Mouse (Mus musculus) lung, embryonic 14.5 days (tissue): ENCODE results near the gene Evl. TPM values are rescaled to one million over a fixed set of nuclear protein-coding genes. Genes with fewer than 3 reads are reported as not detected.
A peak's percentile ranks its signal among the peaks of the same experiment; 100 is the strongest.

Source experiments
- ATAC-seq: fragments of 200-750 bp; cut with Nextera tagmentation; 2 replicates; pipeline ENCODE4 v1.8.0; 2017; ENCODE audit warnings: mild to moderate bottlenecking, moderate TSS enrichment, moderate library complexity; ENCODE audit not compliant: insufficient read depth
- DNase-seq: peaks from one replicate; pipeline ENCODE4 v3.0.0-alpha.2; 2015
- H3K27ac ChIP-seq: fragments of 300-500 bp; sonication (generic); 2 replicates; pipeline ENCODE4 v1.5.1; 2014; ENCODE audit warnings: low read depth, mild to moderate bottlenecking, moderate library complexity
- H3K27me3 ChIP-seq: fragments of 300-500 bp; sonication (generic); 2 replicates; pipeline ENCODE4 v1.6.1; 2014; ENCODE audit warnings: low read length, control low read depth; ENCODE audit not compliant: insufficient read depth
- H3K36me3 ChIP-seq: fragments of 300-500 bp; sonication (generic); 2 replicates; pipeline ENCODE4 v1.6.1; 2014; ENCODE audit warnings: control low read depth; ENCODE audit not compliant: insufficient read depth
- H3K4me1 ChIP-seq: fragments of 300-500 bp; sonication (generic); 2 replicates; pipeline ENCODE4 v1.6.1; 2014; ENCODE audit warnings: antibody characterized with exemption, control low read depth; ENCODE audit not compliant: insufficient read depth
- H3K4me2 ChIP-seq: fragments of 300-500 bp; sonication (generic); 2 replicates; pipeline ENCODE4 v1.6.1; 2014; ENCODE audit warnings: mild to moderate bottlenecking
- H3K4me3 ChIP-seq: fragments of 300-500 bp; sonication (generic); 2 replicates; pipeline ENCODE4 v1.5.1; 2014; ENCODE audit warnings: low read depth, low read length
- H3K9ac ChIP-seq: fragments of 300-500 bp; sonication (generic); 2 replicates; pipeline ENCODE4 v1.6.1; 2014
- H3K9me3 ChIP-seq: fragments of 300-500 bp; sonication (generic); 2 replicates; pipeline ENCODE4 v1.6.1; 2016; ENCODE audit warnings: low read depth, low read length, control low read depth
- CTCF ChIP-seq: IDR thresholded peaks from 2 replicates; pipeline ENCODE4 v1.5.1; 2016; ENCODE audit warnings: antibody characterized with exemption, low read depth
- WGBS: fragments of 180-500 bp; shearing (Covaris S2); extraction: QIAGEN DNeasy Blood & Tissue Kit; methylation state at CpG from one replicate; pipeline ENCODE4 v1.1.7; 2014; 5-methylcytosine and 5-hydroxymethylcytosine counted together
- polyA plus RNA-seq: library from polyadenylated mRNA; unstranded; fragments of >200 nt; fragmentation: Nextera tagmentation; extraction: Ambion mirVana; gene quantifications from 2 replicates; pipeline ENCODE4 v1.2.1, GENCODE M21; 2014

The Evl gene
- polyA plus RNA-seq, 1 experiment from 2014 or later = 88.7 TPM

- DNase-seq (peak; percentile 19), ATAC-seq (no peak)
- WGBS = 69% methylated on average over 6 of the region's 6 CpGs
Measured at GRCm38 (mm10) chr12:108630741-108631688, 76.5 kb downstream of the Evl start.

GRCm38 (mm10) chr12:108632501-108632900 is 78.0 kb downstream of the Evl start:
- Histone ChIP-seq H3K9me3 (no peaks in the 10 kb centered on the region), H3K27ac (no peak overlapping the region), H3K4me1 (no peaks in the 10 kb centered on the region), H3K4me2 (no peak overlapping the region), H3K9ac (no peak overlapping the region), H3K27me3 (no peaks in the 10 kb centered on the region), H3K36me3 (no peaks in the 10 kb centered on the region), H3K4me3 (no peak overlapping the region)
- TF ChIP-seq CTCF = no peak
- no peak for DNase-seq
- ATAC-seq = no peak

More at GRCm38 (mm10) chr12:108630741-108631688, 76.5 kb downstream of the Evl start:
- no peaks in the 10 kb centered on the region for H3K36me3 ChIP-seq
- no peaks in the 10 kb centered on the region for H3K27me3 ChIP-seq
- H3K9ac ChIP-seq = no peak overlapping the region
- H3K4me3 ChIP-seq = no peak overlapping the region
- H3K27ac ChIP-seq = peak overlapping the region; percentile 4; the same call in 1 of the 2 replicates
- H3K4me1 ChIP-seq = no peaks in the 10 kb centered on the region
- no peak for TF ChIP-seq CTCF
- H3K9me3 ChIP-seq = no peaks in the 10 kb centered on the region
- H3K4me2 ChIP-seq = no peak overlapping the region

- H3K9ac ChIP-seq = no peak overlapping the region
- no peak for TF ChIP-seq CTCF
- H3K9me3 ChIP-seq = no peaks in the 10 kb centered on the region
- H3K4me1 ChIP-seq = no peaks in the 10 kb centered on the region
- no peak overlapping the region for H3K4me2 ChIP-seq
- no peak overlapping the region for H3K27ac ChIP-seq
- no peaks in the 10 kb centered on the region for H3K27me3 ChIP-seq
- no peak overlapping the region for H3K4me3 ChIP-seq
- H3K36me3 ChIP-seq = no peaks in the 10 kb centered on the region
- WGBS = 98% methylated on average over 1 of the region's 1 CpGs
- no peak for DNase-seq
- ATAC-seq = no peak
Measured at GRCm38 (mm10) chr12:108634031-108634430, 79.5 kb downstream of the Evl start.

GRCm38 (mm10) chr12:108635501-108635900 is 81.0 kb downstream of the Evl start:
- no peak overlapping the region for H3K9ac ChIP-seq
- DNase-seq = no peak
- TF ChIP-seq CTCF = no peak
- ATAC-seq = no peak
- no peak overlapping the region for H3K4me3 ChIP-seq
- H3K4me2 ChIP-seq = no peak overlapping the region
- no peaks in the 10 kb centered on the region for H3K27me3 ChIP-seq
- H3K27ac ChIP-seq = no peak overlapping the region
- H3K36me3 ChIP-seq = peaks cover 5% of the 10 kb centered on the region; the same call in 1 of the 2 replicates
- no peaks in the 10 kb centered on the region for H3K9me3 ChIP-seq
- 86% methylated on average over 4 of the region's 4 CpGs for WGBS
- H3K4me1 ChIP-seq = no peaks in the 10 kb centered on the region

- no peaks in the 10 kb centered on the region for H3K4me1 ChIP-seq
- TF ChIP-seq CTCF = no peak
- H3K27me3 ChIP-seq = no peaks in the 10 kb centered on the region
- H3K27ac ChIP-seq = no peak overlapping the region
- no peak overlapping the region for H3K9ac ChIP-seq
- peaks cover 5% of the 10 kb centered on the region; the same call in 1 of the 2 replicates for H3K36me3 ChIP-seq
- 49% methylated on average over 5 of the region's 5 CpGs for WGBS
- no peaks in the 10 kb centered on the region for H3K9me3 ChIP-seq
- no peak for ATAC-seq
- no peak overlapping the region for H3K4me3 ChIP-seq
- no peak overlapping the region for H3K4me2 ChIP-seq
- no peak for DNase-seq
Measured at GRCm38 (mm10) chr12:108637440-108637839, 82.9 kb downstream of the Evl start.

- Histone ChIP-seq H3K4me2 (no peak overlapping the region), H3K36me3 (peaks cover 5% of the 10 kb centered on the region; the same call in 1 of the 2 replicates), H3K9ac (no peak overlapping the region), H3K4me3 (no peak overlapping the region), H3K4me1 (no peaks in the 10 kb centered on the region), H3K9me3 (no peaks in the 10 kb centered on the region), H3K27ac (no peak overlapping the region; the same call in 1 of the 2 replicates), H3K27me3 (no peaks in the 10 kb centered on the region)
- no peak for DNase-seq
- TF ChIP-seq CTCF = no peak
- ATAC-seq = no peak
- WGBS = 82% methylated on average over 3 of the region's 3 CpGs
Measured at GRCm38 (mm10) chr12:108639126-108639525, 84.6 kb downstream of the Evl start.

GRCm38 (mm10) chr12:108642019-108642418 is 87.5 kb downstream of the Evl start:
- Histone ChIP-seq H3K9me3 (no peaks in the 10 kb centered on the region), H3K27ac (no peak overlapping the region), H3K4me2 (no peak overlapping the region), H3K9ac (no peak overlapping the region), H3K27me3 (no peaks in the 10 kb centered on the region), H3K4me1 (no peaks in the 10 kb centered on the region), H3K36me3 (peaks cover 5% of the 10 kb centered on the region; the same call in 1 of the 2 replicates), H3K4me3 (no peak overlapping the region)
- no peak for TF ChIP-seq CTCF
- WGBS = 93% methylated on average over 3 of the region's 3 CpGs
- DNase-seq = no peak
- no peak for ATAC-seq
